Mouse (Mus musculus): Measurements from ENCODE around the gene Sdr42e1.

The Sdr42e1 gene

GRCm38 (mm10) chr8:117667349-117668124, 6.0 kb downstream of the Sdr42e1 start:
- ATAC-seq (ENCODE audit: insufficient number of reproducible peaks, low FRiP score, low TSS enrichment) = no peak

- ATAC-seq (ENCODE audit: insufficient number of reproducible peaks, low FRiP score, low TSS enrichment) = no peak
Measured at GRCm38 (mm10) chr8:117660358-117661031, 13.0 kb downstream of the Sdr42e1 start.

GRCm38 (mm10) chr8:117658990-117659389, 14.5 kb downstream of the Sdr42e1 start:
- ATAC-seq (ENCODE audit: insufficient number of reproducible peaks, low FRiP score, low TSS enrichment) = no peak

- ATAC-seq (ENCODE audit: insufficient number of reproducible peaks, low FRiP score, low TSS enrichment) = no peak
Measured at GRCm38 (mm10) chr8:117652318-117652717, 21.2 kb downstream of the Sdr42e1 start.

GRCm38 (mm10) chr8:117646440-117646839, 27.0 kb downstream of the Sdr42e1 start:
- ATAC-seq (ENCODE audit: insufficient number of reproducible peaks, low FRiP score, low TSS enrichment) = no peak

GRCm38 (mm10) chr8:117646020-117646419, 27.5 kb downstream of the Sdr42e1 start:
- no peak for ATAC-seq (ENCODE audit: insufficient number of reproducible peaks, low FRiP score, low TSS enrichment)

GRCm38 (mm10) chr8:117645486-117645885, 28.0 kb downstream of the Sdr42e1 start:
- ATAC-seq (ENCODE audit: insufficient number of reproducible peaks, low FRiP score, low TSS enrichment) = no peak

- ATAC-seq (ENCODE audit: insufficient number of reproducible peaks, low FRiP score, low TSS enrichment) = no peak
Measured at GRCm38 (mm10) chr8:117639631-117640030, 33.9 kb downstream of the Sdr42e1 start.

- ATAC-seq (ENCODE audit: insufficient number of reproducible peaks, low FRiP score, low TSS enrichment) = no peak
Measured at GRCm38 (mm10) chr8:117637462-117637861, 36.0 kb downstream of the Sdr42e1 start.

GRCm38 (mm10) chr8:117634406-117634805, 39.1 kb downstream of the Sdr42e1 start:
- no peak for ATAC-seq (ENCODE audit: insufficient number of reproducible peaks, low FRiP score, low TSS enrichment)

GRCm38 (mm10) chr8:117632532-117632931, 41.0 kb downstream of the Sdr42e1 start:
- no peak for ATAC-seq (ENCODE audit: insufficient number of reproducible peaks, low FRiP score, low TSS enrichment)

- ATAC-seq (ENCODE audit: insufficient number of reproducible peaks, low FRiP score, low TSS enrichment) = no peak
Measured at GRCm38 (mm10) chr8:117627096-117627495, 46.4 kb downstream of the Sdr42e1 start.

GRCm38 (mm10) chr8:117626040-117626838, 47.2 kb downstream of the Sdr42e1 start:
- peak; percentile 79; the same call in 1 of the 2 replicates for ATAC-seq (ENCODE audit: insufficient number of reproducible peaks, low FRiP score, low TSS enrichment)

GRCm38 (mm10) chr8:117612861-117613260, 60.6 kb downstream of the Sdr42e1 start:
- no peak for ATAC-seq (ENCODE audit: insufficient number of reproducible peaks, low FRiP score, low TSS enrichment)
